Mouse (Mus musculus) B cell, adult 67 days (primary cell): ENCODE measurements around the gene Ahcy. TPM values are rescaled to one million over a fixed set of nuclear protein-coding genes. Genes with fewer than 3 reads are reported as not detected.

Experiments
- total RNA-seq, 2 experiments: library from RNA; stranded (reverse); gene quantifications; 4 replicates each; pipeline ENCODE4 v1.2.4; 2023

Ahcy gene
- 10 to 100 TPM; 27.9 to 33.0 TPM for total RNA-seq

GRCm38 (mm10) chr2:155073978-155074765 lies at the start of gene Ahcy:
TSS of gene Ahcy (minus strand) at chr2:155074497.

DNA sequence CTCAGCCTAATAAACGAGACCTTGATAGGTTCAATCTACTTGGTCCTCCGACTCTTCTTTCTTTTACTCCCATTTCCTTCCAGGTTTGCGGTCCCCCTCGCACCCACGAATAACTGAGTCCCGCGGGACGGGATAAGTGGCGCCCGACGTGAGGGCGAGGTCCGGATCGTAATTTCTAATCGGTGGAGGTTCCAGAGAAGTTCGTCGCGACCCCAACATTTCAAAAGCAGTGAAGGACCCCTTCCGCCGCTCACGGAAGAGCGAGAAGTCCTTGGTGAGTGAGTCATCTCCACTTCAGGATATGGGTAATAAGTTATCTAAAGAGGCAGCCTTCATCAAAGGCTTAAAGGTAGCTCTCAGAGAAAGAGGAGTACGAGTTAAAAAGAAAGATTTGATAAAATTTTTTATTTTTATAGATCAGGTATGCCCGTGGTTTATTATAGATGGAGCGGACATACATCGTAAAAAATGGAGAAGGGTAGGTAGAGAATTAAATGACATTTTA lies 56.0 kb downstream of the Ahcy start, which contains the start of gene Gm14226:
Gene Gm14226, plus strand, starts transcription at position 16 of the 505 bp plus-strand sequence.

Other genes starting within 250 kb of the Ahcy start
- 10 to 100 TPM; 84.5 to 86.1 TPM for gene Eif2s2, start 181.6 kb downstream of the Ahcy start, total RNA-seq
- under 1 TPM in 1 of 2 experiments, not detected in 1; 0.20 TPM for gene Gm14226, start 56.2 kb downstream of the Ahcy start, total RNA-seq
- 100 to 1,000 TPM; 108 to 118 TPM for gene Itch, start 59.0 kb upstream of the Ahcy start, total RNA-seq
- gene Dynlrb1, start 162.0 kb upstream of the Ahcy start, total RNA-seq = 10 to 100 TPM; 84.0 to 92.0 TPM
- gene Map1lc3a, start 201.8 kb upstream of the Ahcy start, total RNA-seq = 10 to 100 TPM; 33.3 to 33.5 TPM